Mouse (Mus musculus) megakaryocyte, embryonic 14.5 days (primary cell): ENCODE results near the gene Trip10.

Experiments
- FLI1 ChIP-seq: IDR thresholded peaks from 2 replicates; pipeline ENCODE4 v1.6.1; 2012; ENCODE audit warnings: low read length, inconsistent platforms, mixed read lengths
- GATA1 ChIP-seq: IDR thresholded peaks from 3 replicates; pipeline ENCODE4 v1.6.1; 2012; ENCODE audit warnings: mixed read lengths, low read length, inconsistent platforms, borderline replicate concordance

GRCm38 (mm10) chr17:57283906-57284305 lies 34.7 kb downstream of the Trip10 start:
- TF ChIP-seq GATA1 (no peak), FLI1 (no peak)
